Mouse (Mus musculus) heart, embryonic 13.5 days (tissue): ENCODE results near the gene Olfr984. TPM values are rescaled to one million over a fixed set of nuclear protein-coding genes. Genes with fewer than 3 reads are reported as not detected.

Experiments
- ATAC-seq: fragments of 200-750 bp; cut with Nextera tagmentation; 2 replicates; pipeline ENCODE4 v1.8.0; 2017; ENCODE audit warnings: moderate TSS enrichment; ENCODE audit not compliant: insufficient number of reproducible peaks, low FRiP score, low TSS enrichment; ENCODE audit errors: extremely low read depth
- H3K27ac ChIP-seq: fragments of 300-500 bp; sonication (generic); replicated peaks from 2 replicates; pipeline ENCODE4 v1.5.1; 2015; ENCODE audit warnings: moderate library complexity, mild to moderate bottlenecking, inconsistent platforms
- H3K27me3 ChIP-seq: fragments of 300-500 bp; sonication (generic); replicated peaks from 2 replicates; pipeline ENCODE4 v1.6.1; 2015; ENCODE audit warnings: mild to moderate bottlenecking, inconsistent platforms
- H3K36me3 ChIP-seq: fragments of 300-500 bp; sonication (generic); 2 replicates; pipeline ENCODE4 v1.6.1; 2015; ENCODE audit warnings: mild to moderate bottlenecking, inconsistent platforms
- H3K4me1 ChIP-seq: fragments of 300-500 bp; sonication (generic); 2 replicates; pipeline ENCODE4 v1.6.1; 2015; ENCODE audit warnings: inconsistent platforms
- H3K4me2 ChIP-seq: fragments of 300-500 bp; sonication (generic); 2 replicates; pipeline ENCODE4 v1.6.1; 2015; ENCODE audit warnings: inconsistent platforms, mild to moderate bottlenecking, moderate library complexity
- H3K4me3 ChIP-seq: fragments of 300-500 bp; sonication (generic); 2 replicates; pipeline ENCODE4 v1.5.1; 2015; ENCODE audit warnings: moderate library complexity, mild to moderate bottlenecking, inconsistent platforms
- H3K9ac ChIP-seq: fragments of 300-500 bp; sonication (generic); 2 replicates; pipeline ENCODE4 v1.6.1; 2015; ENCODE audit warnings: inconsistent platforms, mild to moderate bottlenecking, moderate library complexity
- H3K9me3 ChIP-seq: fragments of 300-500 bp; sonication (generic); 2 replicates; pipeline ENCODE4 v1.6.1; 2016; ENCODE audit warnings: inconsistent platforms
- WGBS: fragments of 180-500 bp; shearing (Covaris S2); methylation state at CpG from one replicate; pipeline ENCODE4 v1.1.7; 2015; ENCODE audit warnings: mixed read lengths; 5-methylcytosine and 5-hydroxymethylcytosine counted together
- polyA plus RNA-seq: library from polyadenylated mRNA; unstranded; fragments of >200 nt; fragmentation: Nextera tagmentation; extraction: Ambion mirVana; gene quantifications from 2 replicates; pipeline ENCODE4 v1.2.1, GENCODE M21; 2015

Olfr984 gene
- not detected in 2 replicates for polyA plus RNA-seq

DNA sequence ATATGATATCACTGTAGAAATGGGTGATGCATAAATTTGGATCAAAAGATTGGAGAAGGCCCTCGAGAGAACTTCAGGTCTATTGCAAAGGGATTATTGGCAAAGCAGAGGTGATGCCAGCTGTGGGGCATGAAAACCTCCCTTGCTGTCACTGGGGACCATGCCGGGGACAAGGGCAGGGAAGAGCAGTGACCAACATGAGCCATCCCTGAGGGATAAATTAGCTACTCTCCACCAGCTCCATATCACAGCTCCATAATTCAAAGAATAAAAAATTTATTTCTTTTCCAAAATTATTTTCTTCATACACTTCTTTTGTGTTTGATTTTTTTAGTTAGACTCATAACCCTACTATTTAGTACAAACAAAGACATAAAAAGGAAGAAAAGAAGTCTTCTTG, at the start of gene Olfr984:
Gene Olfr984, minus strand, starts transcription at position 101 of the 400 bp plus-strand sequence.
- Histone ChIP-seq H3K4me1 (no peaks in the 10 kb centered on the region), H3K36me3 (no peaks in the 10 kb centered on the region), H3K27me3 (no peaks in the 10 kb centered on the region), H3K4me2 (no peak within 1 kb of the TSS), H3K9me3 (no peaks in the 10 kb centered on the region), H3K4me3 (no peak within 1 kb of the TSS), H3K9ac (no peak within 1 kb of the TSS), H3K27ac (no peak within 1 kb of the TSS)
- ATAC-seq = no peak
- 73% methylated on average over 2 of the region's 2 CpGs for WGBS

DNA sequence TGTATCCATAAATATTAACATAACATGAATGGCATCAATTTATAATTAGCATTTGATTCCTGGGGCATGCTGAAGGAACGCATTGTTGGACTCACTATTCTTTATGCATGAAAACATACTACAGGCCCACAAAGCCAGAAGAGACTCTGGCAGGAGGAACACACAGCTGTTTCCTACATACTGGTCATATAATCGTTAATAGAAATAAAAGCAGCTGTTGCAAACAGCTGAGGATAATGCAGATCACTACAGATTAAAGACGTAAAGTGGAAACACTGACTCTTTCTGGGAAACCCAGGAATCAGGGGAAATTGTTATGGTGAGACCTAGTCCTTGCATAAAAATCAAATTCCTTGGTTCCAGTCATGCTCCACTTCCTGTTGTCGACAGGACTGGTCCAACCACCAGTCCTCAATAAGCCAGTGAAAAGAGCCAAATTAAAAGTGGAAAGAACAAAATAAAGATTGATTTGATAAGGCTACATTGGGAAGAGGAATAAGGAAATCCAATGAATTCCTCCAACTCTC, 41.2 kb upstream of the Olfr984 start:
- 62% methylated on average over 4 of the region's 4 CpGs for WGBS
- no peak overlapping the region for H3K4me2 ChIP-seq
- H3K36me3 ChIP-seq = no peaks in the 10 kb centered on the region
- H3K9ac ChIP-seq = no peak overlapping the region
- H3K4me3 ChIP-seq = no peak overlapping the region
- no peak for ATAC-seq
- no peak overlapping the region for H3K27ac ChIP-seq
- no peaks in the 10 kb centered on the region for H3K9me3 ChIP-seq
- no peaks in the 10 kb centered on the region for H3K4me1 ChIP-seq
- 0 out of 2 replicates have a peak, but pooled peaks cover 2% of the 10 kb centered on the region for H3K27me3 ChIP-seq

DNA sequence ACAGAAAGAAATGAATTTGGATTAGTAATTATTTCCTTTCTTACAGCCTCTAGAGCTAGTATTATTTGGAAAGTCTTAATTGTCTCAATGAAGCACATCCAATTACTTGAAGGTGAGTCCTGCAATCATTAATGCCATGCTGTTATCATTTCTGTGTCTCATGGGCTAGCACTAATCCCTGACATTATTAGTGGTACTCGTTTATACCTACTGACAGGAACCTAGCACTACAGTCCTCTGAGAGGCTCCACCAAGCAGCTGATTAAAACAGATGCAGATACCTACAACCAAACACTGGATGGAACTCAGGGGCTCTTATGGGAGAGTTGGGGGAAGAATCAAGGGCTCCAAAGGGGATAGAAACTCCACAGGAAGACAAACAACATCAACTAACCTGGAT, 27.5 kb upstream of the Olfr984 start:
- Histone ChIP-seq H3K36me3 (no peaks in the 10 kb centered on the region), H3K9ac (no peak overlapping the region), H3K9me3 (no peaks in the 10 kb centered on the region), H3K27ac (no peak overlapping the region), H3K4me3 (no peak overlapping the region), H3K4me2 (no peak overlapping the region), H3K27me3 (no peaks in the 10 kb centered on the region), H3K4me1 (no peaks in the 10 kb centered on the region)
- 45% methylated on average over 1 of the region's 1 CpGs for WGBS
- no peak for ATAC-seq

DNA sequence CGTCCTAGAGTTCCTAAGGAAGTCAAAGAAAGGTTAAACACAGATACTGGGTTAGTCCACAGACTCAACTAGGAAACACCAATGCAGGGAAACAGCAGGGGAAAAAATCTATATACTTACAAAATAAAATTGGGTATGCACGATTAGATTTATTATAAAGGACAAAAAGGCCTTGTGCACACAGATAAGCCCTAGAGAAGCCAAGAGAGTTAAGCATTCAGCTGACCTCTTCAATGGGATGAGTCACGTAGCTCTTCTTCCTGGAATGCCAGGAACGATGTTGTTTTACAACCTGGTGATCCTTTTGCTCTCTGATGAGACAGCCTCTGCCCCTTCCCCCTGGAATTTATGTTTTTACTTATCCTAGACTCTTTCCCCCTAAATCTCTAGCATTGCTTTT, 25.5 kb upstream of the Olfr984 start:
- WGBS = 49% methylated on average over 4 of the region's 4 CpGs
- Histone ChIP-seq H3K27me3 (no peaks in the 10 kb centered on the region), H3K9ac (no peak overlapping the region), H3K4me1 (no peaks in the 10 kb centered on the region), H3K36me3 (no peaks in the 10 kb centered on the region), H3K27ac (no peak overlapping the region), H3K4me3 (no peak overlapping the region), H3K9me3 (no peaks in the 10 kb centered on the region), H3K4me2 (no peak overlapping the region)
- no peak for ATAC-seq

DNA sequence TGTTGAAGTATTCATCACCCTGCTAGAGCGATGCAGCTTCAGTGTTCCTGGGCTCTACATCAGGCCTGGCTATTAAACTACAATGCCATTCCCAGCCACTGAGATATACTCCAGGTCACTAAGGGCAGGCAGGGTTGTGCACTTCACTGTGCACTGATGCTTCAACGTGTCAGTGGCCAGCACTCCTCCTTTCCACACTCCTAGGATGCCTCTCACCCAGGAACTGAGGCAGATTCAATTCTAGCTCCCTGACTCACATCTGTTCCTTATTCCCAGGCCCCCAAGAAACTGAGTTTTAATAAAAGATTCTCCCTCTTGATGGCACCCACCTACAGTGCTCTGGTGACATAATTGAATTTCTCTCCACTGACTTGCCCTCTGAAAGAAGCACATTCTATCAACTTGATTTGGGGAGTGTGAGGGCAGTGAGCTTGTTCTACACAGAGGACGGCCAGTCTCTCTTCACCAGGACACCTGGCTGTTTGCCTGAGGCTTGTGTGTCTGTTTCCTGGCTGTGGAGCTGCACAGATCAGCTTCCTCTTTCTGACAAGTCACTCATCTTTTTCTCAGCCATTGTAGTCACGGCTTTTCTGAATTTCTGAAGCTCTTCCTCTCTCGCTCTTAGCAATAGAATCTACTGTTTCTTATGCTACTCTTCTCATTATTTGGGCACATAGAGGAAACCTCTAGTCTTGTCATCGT, 23.1 kb upstream of the Olfr984 start:
- H3K9ac ChIP-seq = no peak overlapping the region
- ATAC-seq = no peak
- no peak overlapping the region for H3K4me3 ChIP-seq
- no peak overlapping the region for H3K4me2 ChIP-seq
- no peaks in the 10 kb centered on the region for H3K27me3 ChIP-seq
- H3K4me1 ChIP-seq = no peaks in the 10 kb centered on the region
- H3K9me3 ChIP-seq = no peaks in the 10 kb centered on the region
- WGBS = 65% methylated on average over 6 of the region's 6 CpGs
- no peak overlapping the region for H3K27ac ChIP-seq
- H3K36me3 ChIP-seq = no peaks in the 10 kb centered on the region

DNA sequence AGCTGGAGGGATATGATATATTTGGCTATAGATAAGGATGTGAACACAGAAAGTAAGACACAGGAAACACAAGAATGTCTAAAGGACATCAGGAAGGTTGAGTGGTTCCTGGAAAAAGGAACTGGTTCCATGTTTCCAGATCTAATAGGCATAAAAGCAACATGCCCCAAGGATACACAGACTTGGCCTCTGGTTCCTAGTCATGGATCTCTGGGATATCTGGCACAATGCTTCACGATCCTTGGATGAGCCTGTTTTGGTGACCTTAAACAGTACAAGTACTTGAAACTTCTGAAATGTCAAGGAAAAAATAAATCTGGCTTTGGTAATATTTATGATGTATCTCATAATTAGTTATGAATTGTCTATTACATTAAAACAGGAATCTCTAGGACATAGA, 16.6 kb upstream of the Olfr984 start:
- H3K4me3 ChIP-seq = no peak overlapping the region
- H3K9me3 ChIP-seq = no peaks in the 10 kb centered on the region
- H3K4me1 ChIP-seq = no peaks in the 10 kb centered on the region
- ATAC-seq = no peak
- no peak overlapping the region for H3K4me2 ChIP-seq
- H3K27ac ChIP-seq = no peak overlapping the region
- no peaks in the 10 kb centered on the region for H3K36me3 ChIP-seq
- WGBS = 82% methylated on average over 1 of the region's 1 CpGs
- H3K27me3 ChIP-seq = no peaks in the 10 kb centered on the region
- H3K9ac ChIP-seq = no peak overlapping the region

DNA sequence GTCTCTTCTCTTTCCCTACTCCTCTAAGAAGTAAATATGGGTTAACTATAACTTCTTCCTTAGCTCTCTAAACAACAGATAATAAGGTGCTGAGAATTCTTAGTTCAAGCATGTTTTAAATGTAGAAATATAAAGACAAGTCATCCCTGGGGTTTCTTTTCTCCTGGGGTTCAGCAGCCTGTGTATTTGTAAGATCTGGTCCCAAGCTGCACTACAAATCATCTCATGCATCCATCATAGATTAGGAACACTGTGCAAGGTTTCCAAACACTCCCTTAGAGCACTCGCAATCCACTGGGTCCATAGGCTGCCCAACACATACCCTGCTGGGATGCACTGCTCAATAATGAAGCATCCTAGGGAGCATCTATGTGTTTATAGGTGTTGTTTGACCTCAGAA, 16.1 kb upstream of the Olfr984 start, which contains the start of gene Olfr985:
Gene Olfr985, minus strand, starts transcription at position 101 of the 400 bp plus-strand sequence.
- WGBS = 74% methylated on average over 1 of the region's 1 CpGs

DNA sequence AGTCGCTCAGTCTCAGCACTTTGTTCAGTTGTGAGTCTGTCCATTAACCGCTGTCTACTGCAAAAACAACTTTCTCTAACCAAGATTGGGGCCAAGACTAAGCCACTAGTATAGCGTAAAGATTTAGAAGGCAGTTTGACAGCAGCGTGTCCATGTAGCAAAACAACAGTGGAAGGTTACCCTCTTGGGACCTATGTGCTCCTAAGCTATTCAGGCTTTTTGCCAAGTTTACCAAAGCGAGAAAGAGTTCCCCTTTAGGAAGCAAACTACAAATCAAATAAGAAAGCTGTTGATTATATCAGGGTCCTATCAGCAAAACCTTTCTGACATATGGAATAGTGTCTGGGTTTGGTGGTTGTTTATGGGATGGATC, 3.3 kb upstream of the Olfr984 start:
- H3K27ac ChIP-seq = no peak overlapping the region
- 71% methylated on average over 5 of the region's 5 CpGs for WGBS
- ATAC-seq = no peak
- no peak overlapping the region for H3K9ac ChIP-seq
- H3K4me3 ChIP-seq = no peak overlapping the region
- no peaks in the 10 kb centered on the region for H3K27me3 ChIP-seq
- no peaks in the 10 kb centered on the region for H3K9me3 ChIP-seq
- no peaks in the 10 kb centered on the region for H3K36me3 ChIP-seq
- no peaks in the 10 kb centered on the region for H3K4me1 ChIP-seq
- H3K4me2 ChIP-seq = no peak overlapping the region; the same call in 1 of the 2 replicates

More for the DNA sequence above, 16.1 kb upstream of the Olfr984 start, which contains the start of gene Olfr985:
- no peak for ATAC-seq
- Histone ChIP-seq H3K9me3 (no peaks in the 10 kb centered on the region), H3K27ac (no peak within 1 kb of the TSS), H3K4me2 (no peak within 1 kb of the TSS), H3K27me3 (no peaks in the 10 kb centered on the region), H3K4me3 (no peak within 1 kb of the TSS), H3K9ac (no peak within 1 kb of the TSS), H3K4me1 (no peaks in the 10 kb centered on the region), H3K36me3 (no peaks in the 10 kb centered on the region)

DNA sequence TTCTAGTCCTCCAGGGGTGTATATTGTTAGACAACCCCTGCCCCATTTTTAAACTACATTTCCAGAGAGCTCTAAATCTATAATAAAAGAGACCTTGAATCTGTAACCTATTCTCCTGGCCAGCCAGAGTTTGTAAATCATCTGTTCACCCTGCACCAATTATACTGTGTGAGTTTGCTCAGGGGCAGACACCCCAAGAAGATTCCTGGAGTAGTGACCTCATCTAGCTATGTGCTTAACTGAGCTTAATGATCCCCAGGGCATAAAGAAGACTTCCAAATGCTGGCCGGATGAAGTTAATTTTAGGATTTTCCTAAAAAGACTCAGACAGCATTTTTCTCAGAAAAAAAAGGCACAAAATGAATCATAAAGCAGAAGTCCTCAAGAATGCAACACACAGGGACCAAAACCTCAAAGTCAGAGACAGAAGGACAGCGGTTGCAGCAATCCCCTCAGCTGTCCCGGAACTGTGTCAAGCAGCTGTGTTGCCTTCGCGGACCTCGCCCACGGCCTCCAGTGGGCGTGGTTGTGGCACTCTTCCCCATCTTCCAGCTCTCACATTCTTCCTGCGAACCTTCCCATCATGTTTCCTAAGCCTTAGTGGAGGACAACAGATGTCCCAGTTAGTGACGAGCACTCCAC, 2.8 kb upstream of the Olfr984 start:
- WGBS = 45% methylated on average over 10 of the region's 10 CpGs
- H3K4me1 ChIP-seq = no peaks in the 10 kb centered on the region
- no peaks in the 10 kb centered on the region for H3K36me3 ChIP-seq
- H3K27ac ChIP-seq = no peak overlapping the region
- H3K4me3 ChIP-seq = no peak overlapping the region
- no peak overlapping the region; the same call in 1 of the 2 replicates for H3K4me2 ChIP-seq
- H3K9ac ChIP-seq = no peak overlapping the region
- no peaks in the 10 kb centered on the region for H3K9me3 ChIP-seq
- no peaks in the 10 kb centered on the region for H3K27me3 ChIP-seq
- no peak for ATAC-seq

DNA sequence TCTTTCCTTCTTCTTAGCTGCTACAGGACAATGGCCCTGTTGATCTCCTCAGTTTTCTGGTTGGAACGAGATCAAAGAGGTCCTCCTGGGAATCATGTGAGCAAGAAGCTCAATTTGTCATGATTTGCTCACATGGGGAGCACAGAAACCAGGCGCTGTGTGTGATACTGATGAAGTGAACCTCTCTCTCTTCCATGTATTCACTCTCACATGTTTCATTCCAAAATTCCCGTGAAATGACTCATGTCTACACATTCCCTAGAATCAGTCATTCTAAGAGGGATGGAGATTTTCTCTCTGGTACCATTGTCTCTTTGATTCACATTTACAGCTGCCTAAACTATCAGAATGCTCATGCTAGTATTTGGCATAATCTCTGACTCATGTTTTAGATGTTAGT, 19.2 kb downstream of the Olfr984 start:
- WGBS = 55% methylated on average over 3 of the region's 3 CpGs
- no peak for ATAC-seq

DNA sequence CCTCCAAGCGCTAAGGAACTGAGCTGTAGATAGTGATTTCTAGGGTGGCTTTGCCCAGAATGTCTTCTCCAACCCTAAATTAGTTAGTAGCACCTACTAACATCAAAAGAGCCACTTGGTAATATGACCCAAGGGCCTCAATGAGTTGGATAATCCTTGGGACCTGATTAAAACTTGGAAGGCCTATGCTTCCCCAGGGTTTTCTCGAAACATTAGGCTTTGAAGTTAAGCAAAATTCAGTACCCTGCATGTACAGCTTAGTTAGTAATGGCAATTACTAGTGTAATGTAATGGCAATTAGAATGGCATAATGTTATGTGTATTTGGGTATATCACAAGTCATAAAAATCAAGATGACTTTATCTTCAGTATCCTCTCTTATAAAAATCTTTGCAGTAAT, 20.5 kb downstream of the Olfr984 start, which contains the start of gene Olfr983:
Gene Olfr983, minus strand, starts transcription at position 101 of the 400 bp plus-strand sequence.
- no peak within 1 kb of the TSS for H3K4me3 ChIP-seq
- no peaks in the 10 kb centered on the region for H3K9me3 ChIP-seq
- H3K4me1 ChIP-seq = no peaks in the 10 kb centered on the region
- H3K27ac ChIP-seq = no peak within 1 kb of the TSS
- H3K36me3 ChIP-seq = no peaks in the 10 kb centered on the region
- no peaks in the 10 kb centered on the region for H3K27me3 ChIP-seq
- no peak within 1 kb of the TSS for H3K9ac ChIP-seq
- ATAC-seq = no peak
- no peak within 1 kb of the TSS for H3K4me2 ChIP-seq
- WGBS = 67% methylated on average over 2 of the region's 2 CpGs

More for the DNA sequence above, 19.2 kb downstream of the Olfr984 start:
- H3K9me3 ChIP-seq = no peaks in the 10 kb centered on the region
- no peaks in the 10 kb centered on the region for H3K4me1 ChIP-seq
- H3K4me2 ChIP-seq = no peak overlapping the region
- no peak overlapping the region for H3K27ac ChIP-seq
- H3K4me3 ChIP-seq = no peak overlapping the region
- no peaks in the 10 kb centered on the region for H3K36me3 ChIP-seq
- H3K27me3 ChIP-seq = no peaks in the 10 kb centered on the region
- H3K9ac ChIP-seq = no peak overlapping the region
